Mouse (Mus musculus) retina, postnatal 7 days (tissue): ENCODE data around the gene Hamp2.
"Not testable (repeated sequence)": the region's sequence is repeated elsewhere in the genome, so short reads cannot be mapped to it uniquely, and the experiment has no call there.

Source experiments
- DNase-seq: peaks from one replicate; pipeline ENCODE4 v3.0.0-alpha.2; 2012; ENCODE audit warnings: low read depth, low spot score

The Hamp2 gene

DNA sequence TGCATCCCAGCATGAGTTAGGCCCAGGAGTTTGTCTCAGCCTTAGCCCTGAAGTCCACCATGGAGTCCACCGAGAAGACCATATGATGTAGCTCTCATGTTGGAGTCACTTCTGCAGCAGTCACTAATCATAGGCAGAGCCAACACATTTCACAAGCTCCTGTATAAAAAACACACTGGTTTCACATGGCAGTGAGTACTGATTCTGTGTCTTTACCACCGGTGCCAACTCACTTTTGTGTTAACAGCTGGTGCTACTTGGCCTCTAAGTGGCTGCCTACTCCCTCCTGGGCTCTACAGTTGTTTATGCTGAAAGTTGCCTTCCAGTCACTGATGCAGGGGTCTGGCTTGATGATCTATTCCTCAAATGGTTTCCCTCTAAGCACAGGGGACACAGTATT, at the start of gene Hamp2:
TSS of gene Hamp2 (minus strand) at position 101 of the 400 bp plus-strand sequence.
- DNase-seq, result not testable (repeated sequence)

DNA sequence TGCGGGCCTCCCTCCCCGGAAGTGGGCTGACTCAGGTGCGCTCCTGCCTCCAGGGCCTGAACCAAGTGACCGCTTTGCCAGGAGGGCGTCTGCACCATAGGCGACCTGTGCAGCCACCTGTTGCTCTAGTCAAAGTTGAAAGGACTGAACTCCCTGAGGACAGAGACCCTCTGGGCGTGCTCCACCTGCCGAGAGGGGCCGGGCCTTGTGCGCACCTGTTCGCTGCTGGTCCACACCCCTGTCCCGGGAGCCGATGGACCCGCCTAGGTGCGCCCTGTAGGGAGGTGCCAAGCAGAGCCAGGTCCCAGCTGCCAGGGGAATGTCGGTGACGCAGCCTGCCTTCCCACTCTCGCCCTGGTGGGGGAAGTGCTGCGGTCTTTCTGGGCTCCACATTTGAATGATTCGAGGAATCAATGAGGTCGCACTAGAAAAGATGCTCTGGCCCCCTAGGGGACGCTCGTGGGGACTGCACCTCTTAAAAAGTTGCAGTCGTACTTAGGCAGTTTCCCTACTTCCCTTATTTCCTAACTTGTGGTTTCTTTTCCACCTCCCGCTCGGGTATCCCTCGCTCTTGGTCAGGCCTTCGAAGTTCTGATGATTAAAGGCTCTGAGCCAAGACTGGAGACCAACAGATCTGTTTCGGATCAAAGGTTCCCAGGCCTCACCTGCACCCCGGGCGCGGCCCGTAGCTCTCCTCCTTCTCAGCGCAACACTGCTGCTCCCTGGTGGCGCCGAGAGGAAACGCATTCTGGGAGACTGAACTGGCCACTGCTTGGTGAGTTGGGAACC, 49.2 kb upstream of the Hamp2 start, which contains the start of gene Fam187b:
TSS of gene Fam187b (plus strand) at position 290 of the 789 bp plus-strand sequence.
- DNase-seq, result peak; percentile 70

DNA sequence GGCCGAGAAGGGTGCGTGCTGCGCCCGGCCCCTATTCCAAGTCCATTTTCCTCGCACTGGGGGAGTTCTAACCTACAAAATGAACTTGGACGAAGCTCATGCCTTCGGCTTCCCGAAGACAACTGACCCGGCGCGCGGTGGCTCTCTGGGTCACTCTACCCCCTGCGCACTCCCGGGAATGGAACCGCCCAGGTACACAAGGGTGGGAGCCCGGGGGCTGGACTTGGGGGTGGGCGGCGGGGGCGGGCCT, 48.7 kb upstream of the Hamp2 start, which contains the start of gene Lsr:
TSS of gene Lsr (minus strand) at position 214 of the 250 bp plus-strand sequence.
- no peak for DNase-seq

DNA sequence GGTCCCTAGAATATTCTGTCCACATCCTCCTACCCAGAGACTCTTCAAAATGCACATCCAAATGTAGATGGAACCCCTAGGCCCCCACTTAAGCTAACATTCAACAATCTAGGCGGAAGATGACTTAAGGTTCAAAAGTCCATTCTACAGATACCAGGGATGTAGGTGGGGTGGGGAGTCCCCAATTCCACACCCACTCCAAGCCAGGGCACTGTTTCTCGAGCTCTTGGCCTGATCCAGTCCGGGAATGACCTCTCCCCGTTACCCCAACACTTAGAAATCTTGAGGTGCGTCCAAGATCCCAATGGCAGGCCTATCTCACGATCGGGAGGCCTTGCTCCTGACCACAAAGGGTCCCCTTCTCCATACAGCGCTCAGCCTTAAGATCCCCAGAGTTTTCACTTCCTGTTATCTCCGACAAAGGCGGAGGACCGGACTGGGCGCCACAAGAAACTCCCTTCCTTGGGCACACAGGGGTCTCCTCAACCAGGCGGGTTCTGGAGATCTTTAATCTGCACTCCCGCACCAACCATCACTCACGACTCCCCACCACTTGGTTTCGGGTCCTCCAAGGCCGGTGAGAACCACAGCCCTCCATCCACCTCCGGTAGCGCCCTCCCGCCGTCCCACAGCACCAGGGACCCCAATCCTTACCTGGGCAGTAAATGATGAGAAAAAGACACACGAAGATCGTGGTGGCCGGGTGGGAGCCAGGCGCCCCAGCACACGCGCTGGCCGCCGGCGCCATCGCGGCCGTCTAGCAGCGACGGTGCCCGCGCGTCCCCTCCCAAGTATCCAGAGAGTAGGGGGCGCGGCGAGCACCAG, 48.2 kb upstream of the Hamp2 start:
- DNase-seq, result no peak

DNA sequence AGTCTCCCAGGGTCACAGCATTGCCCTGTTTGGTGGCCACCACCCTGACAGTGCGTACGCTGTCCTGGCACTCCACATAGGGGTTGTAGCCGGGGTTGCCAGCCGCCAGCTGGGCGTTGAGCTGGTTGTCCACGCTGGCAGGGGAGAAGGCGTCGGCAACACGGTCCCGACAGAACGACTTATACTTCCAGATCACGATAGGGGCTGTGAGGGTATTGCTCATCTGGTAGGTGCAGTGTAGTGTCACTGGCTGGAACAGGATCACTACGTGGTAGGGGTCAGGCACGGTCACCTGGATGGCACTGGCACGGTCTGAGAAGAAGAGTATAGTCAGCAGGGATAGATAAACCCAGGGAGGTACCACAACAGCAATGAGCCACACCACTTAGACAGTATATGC, 47.4 kb upstream of the Hamp2 start:
- DNase-seq, result no peak

DNA sequence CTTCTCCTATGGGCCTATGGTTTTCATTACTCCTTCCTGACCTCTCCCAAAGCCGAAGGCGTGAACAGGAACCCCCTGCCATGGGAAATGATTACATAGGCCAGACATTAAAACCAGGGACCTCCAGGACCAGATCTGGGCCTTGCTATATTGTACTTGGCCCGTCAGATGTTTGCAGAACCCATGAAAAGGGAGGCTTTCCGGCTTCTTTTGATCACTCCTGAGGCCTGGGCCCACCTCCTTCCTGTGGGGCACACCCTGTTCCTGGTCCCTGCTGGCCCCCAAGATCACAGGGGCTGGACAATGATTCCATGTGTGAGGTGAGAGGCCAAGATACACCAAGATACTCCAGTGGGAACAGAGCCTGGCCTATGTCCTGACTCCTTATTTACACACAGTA, 44.7 kb upstream of the Hamp2 start:
- DNase-seq, result no peak

DNA sequence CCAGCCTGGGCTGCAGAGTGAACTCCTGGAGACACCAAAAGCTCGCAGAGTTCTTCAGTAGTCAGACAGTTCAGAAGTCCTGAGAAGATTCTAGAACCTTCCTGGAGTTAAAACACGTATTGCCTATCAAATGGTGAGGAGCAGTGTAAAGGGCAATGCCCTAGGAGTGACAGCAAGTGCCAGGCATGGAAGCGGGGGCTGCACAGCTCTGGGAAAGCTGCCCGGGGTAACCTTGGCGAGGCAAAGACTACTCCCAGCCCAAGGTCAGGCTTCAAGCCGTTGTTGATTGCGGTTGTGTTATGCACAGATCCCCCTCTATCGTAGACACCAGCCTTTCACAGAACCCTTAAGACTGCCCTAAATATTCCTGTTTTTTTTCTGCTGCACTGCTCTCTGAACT, 44.1 kb upstream of the Hamp2 start:
- no peak for DNase-seq

DNA sequence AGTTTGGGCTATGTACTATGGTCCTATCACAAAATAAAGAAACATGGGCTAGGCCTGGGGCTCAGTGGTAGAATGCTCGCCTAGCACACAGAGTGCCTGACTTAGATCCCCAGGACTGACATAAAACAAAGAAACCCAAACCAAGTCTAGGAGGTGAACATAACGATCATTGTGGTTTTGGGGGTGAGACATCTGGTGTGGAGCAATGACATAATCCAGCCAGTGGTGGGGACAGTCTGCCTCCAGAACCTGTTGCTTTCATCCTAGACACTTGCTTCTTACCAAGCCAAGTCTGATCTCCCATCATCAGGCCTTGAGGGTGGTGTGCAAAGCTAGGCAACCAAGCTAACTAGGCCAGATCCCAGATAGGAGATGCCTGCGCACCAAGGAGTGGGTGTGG, 42.2 kb upstream of the Hamp2 start:
- no peak for DNase-seq

DNA sequence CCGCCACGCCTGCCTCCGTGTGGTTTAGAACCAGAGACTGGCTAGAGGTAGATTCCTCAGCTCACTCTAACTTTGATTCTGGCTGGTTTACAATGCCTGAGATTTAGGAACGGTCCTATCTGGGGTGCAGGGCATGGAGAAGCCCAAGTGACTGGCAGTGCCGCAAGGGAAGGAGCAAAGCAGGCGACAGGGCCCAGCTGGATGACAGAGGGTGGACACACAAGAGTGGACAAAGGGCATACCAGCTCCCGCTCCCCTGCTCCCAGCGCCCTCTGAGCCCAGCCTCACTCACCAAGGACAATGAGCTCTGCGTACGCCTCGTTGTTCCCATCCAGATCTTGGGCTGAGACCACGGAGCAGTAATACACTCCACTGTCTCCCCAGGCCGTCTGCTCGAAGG, 41.2 kb upstream of the Hamp2 start:
- DNase-seq, result no peak

DNA sequence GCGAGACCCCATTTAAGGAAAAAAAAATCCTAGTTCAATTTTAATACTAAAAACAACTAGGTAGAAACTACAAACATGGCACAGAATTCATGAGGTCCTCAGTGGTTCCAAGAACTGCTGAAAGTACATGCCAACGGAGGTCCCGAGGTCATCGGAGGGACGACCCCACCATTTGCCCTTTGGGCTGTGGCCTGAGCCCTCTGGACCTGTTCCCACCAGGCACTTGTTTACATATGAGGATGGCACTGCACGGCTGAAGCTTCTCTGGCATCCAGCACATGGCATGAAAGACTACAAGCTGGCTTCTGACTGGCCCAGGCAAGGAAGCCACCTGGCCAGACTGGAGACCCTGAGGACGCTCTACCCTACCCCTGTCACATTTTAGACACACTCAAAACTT, 39.9 kb upstream of the Hamp2 start:
- DNase-seq, result no peak

DNA sequence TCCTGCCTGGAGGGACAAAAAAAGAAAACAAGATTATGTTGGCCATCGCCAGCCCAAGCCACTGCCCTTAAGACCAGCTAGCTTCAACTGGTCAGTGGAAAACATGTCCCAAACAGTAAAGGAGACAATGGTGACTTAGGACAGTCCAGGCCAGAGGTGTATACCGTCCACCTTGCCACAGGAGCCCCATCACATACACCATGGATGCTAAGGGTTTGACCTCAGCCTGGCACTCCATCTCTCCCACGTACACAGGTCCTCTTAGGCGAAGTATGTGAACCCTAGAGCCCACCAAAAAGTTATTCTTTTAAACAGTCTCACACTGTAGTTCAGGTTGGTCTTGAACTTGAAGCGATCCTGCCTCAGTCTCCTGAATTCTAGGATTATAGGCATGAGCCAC, 38.4 kb upstream of the Hamp2 start:
- no peak for DNase-seq

DNA sequence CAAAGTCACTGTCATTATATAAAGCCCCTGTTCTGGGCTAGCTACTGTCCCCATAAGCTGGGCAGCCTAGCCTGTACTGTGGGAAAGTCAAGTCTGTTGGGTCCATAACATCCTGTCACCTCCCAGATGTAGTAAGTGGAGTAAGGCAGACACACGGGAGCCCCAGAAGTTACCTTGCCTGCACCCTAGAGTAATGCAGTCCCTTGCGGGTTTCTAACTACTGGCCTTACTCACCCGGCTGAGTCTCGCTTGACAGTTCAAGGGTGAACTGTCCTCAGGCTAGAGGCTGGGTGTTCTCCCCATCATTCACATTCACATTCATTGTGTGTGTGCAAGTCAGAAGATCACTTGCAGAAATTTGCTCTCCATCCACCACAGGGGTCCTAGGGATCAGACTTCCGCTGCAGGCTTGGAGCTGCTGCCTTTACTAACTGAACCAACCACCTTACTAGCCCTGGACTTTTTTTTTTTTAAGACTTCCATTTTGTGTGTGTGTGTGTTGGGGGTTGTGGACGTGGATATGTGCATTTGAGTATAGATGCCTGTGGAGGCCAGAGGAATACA, 35.4 kb upstream of the Hamp2 start:
- no peak for DNase-seq

DNA sequence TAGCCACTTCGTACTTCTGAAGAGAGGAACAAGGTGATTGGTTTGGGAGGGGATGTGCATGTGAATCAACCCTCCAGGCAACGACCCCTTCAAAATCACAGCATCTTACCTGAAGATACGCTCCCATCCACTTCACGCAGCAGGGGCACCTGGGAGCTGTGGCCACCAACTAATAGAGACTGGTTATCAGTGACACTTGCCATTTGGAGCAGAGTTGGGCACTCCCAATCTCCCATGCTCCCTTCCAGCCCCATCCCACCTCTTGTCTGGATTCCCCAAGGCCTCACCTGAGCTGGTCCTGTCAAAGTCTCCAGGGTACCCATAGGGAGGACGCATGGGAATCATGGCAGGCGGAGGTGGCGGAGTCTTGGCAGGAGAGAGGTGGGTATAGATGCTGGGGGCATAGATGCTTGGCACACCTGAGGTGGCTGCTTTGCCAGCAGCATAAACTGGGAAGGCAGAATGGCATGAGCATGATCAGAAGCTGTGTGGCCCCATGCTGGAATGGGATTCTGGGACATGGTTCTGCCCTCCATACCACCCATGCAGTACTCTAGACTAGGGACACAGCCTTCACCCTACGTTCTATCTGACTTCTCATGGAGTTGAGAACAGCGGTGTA, 34.5 kb upstream of the Hamp2 start:
- no peak for DNase-seq

DNA sequence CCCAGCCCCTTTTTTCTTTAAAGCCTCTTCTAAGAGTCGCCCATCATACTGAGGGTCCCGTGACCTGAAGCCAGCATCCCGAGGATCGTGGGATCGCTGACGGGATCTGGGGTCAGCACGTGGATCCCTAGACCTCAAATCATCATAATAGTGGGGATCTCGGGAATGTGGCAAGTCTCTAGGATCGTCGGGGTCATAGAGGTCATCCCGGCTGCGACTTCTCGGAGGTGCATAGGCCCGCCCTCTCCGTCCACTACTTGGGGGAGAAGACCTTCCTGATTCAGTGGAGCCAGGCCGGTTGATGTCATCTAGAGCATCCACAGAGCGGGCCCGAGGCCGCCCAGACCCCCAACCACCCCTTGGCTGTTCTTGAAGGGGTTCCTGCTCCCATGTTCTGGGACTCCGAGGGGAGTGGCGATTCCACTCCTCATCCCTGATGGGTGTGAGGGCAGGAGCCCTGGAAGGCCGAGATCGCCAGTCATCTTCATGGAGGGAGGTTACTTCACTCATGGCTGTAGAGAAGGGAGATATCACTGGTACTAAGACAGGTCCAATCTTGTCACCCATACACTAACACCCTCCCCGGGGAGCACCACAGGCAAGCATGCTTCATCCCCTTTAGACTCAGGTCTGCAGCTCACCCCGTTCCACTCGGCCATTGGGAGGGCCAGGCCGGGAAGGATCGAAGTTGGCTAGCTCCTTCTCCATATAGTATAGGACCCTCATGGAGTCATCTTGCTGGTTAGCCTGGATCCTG, 33.8 kb upstream of the Hamp2 start:
- no peak for DNase-seq

DNA sequence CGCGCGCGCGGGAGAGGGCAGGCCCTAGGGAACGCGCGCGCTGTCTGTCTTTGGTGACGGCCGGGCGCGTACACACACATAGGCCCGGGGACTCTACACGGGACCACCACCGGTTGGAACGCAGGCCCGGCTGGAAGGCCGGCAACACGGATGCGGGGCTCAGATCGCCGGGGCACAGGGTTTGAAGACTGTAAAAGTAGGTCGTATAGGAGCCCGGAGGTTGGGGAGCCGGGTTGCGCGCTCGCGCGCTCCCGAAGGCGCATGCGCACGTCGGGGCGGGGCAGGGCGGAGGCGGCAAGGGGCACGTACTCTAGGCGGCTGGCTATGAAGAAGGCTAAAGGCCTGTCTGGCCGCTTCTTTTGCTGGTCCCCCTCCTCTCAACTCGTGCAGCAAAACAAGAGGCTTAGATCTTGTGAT, 32.9 kb upstream of the Hamp2 start:
- DNase-seq, result peak; percentile 82

DNA sequence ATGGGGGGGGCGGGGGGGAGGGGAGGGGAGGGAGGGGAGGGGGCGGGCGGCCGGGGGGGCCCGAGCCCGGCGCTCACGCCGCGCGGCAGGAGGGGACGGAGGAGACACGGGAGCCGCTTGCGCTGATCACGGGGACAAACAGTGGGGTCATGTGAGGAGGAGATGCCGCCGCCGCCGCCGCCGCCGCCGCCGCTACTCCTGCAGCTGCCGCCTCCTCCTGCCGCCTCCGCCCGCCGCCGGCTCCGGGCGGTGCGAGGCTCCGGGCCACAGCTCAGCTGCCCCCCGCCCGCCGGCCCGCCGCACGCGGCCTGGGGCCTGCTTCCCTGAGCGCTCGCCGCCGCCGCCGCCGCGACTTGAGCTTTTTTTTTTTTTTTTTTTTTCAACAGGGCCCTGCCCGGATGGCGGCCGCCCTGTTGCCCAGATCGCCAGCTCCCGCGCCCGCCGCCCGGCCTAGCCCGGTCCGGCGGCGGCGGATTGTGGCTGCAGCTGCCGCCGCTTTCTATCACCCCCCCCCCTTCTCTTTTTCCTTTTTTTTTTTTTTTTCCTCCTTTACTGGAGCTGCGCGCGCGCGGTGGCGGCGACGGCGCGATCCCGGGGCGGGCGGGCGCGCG, 32.4 kb upstream of the Hamp2 start, which contains the start of gene Usf2:
TSS of gene Usf2 (minus strand) at position 48 of the 611 bp plus-strand sequence.
- DNase-seq, result peak; percentile 77

DNA sequence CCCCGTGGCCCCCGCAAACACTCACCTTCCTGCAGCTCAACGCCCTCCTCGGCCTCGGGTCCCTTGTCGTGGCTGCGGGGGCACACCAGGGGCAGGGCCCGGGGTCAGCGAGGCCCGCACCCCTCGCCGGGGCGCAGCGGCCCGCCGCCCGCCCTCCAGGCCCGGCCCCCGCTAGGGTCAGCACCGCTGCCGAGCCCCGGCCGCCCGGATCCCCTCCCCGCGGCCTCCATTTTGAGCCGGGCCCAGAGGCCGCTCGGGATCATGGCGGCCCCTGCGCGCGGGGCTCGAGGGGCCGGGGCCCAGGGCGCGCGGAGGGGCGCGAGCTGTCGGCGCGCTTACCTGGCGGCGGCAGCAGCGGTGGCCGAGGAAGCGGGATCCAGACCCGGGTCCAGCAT, 31.9 kb upstream of the Hamp2 start:
- DNase-seq, result no peak

DNA sequence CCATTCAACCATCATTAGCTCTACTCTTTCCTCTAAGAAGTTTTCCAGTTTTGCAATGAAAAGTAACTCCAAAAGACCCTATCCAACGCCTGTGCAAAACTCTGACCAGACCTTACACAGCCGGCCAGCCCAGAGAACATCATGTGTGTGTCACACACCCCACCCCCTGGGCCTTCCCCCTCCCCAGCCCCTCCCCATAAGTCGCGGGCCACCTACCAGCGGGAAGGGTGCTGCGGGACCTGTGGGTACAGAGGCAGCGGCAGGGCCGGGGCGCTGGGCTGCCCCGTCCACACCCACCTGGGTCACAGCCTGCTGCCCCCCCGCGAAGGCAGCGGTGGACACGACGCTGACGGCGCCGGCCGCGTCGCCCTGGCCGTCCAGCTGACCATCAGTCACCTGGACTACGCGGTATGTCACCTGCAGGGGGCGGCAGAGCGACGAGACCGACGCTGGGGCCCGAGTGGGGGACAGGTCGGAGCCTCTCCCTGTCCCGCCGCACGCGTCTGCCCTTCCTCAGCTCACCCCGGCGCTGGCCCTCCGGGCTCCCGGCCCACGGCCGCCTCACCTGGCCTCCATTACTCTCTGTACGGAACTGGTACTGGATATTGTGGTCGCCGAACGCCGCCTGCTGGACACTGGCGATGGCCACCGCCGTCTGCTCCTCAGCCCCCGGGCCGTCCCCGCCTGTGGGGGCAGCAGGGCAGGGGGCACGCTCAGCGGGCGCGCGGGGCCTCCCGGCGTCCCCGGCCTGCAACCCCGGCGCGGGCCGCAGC, 31.3 kb upstream of the Hamp2 start:
- DNase-seq, result peak; percentile 84

DNA sequence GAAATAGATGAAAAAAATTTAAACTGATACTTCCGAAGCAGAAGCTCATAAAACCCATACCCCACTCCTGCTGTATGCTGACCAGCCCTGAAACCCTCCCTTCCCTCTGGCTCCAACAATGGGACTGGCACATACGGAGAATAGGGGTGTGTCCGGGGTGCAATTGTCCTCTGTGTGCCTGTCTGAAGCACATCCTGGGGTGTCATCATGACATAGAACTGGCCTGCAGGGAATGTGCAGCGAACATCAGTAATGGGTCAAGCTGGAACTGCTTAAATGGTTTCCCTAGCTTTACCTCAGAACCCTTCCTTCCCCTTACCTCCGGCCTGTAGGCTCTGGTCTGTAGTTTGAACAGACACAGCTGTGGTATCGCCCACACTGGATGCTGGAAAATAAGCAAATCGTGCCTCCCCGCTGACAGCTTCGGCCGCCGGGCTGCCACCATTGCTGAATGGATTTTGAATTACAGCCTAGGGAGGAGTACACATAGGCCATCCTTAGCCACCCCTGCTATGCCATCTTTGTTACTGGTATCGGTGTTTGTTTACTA, 30.6 kb upstream of the Hamp2 start:
- DNase-seq, result no peak

DNA sequence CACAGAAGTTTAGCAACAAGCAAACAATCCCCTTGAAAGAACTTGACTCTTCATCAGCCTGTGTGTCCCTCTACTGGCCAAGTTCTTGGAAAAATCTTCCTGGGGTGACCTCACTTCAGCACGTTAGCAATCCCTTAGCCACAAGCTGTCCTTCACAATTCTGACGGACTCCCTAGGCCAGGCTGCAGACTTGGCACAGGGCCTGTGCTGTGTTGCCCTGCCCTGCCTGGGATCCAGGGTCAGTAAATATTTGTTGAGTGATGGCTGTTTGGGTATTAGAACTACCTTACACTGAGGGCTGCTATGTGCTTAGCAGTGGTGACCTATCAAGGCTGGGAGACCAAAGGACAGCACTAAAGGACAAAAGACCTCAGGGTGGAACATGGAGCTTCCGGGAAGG, 29.6 kb upstream of the Hamp2 start:
- no peak for DNase-seq
